Comparison of ENCODE assay signal across 11 mouse cellular contexts in the genomic region with DNA sequence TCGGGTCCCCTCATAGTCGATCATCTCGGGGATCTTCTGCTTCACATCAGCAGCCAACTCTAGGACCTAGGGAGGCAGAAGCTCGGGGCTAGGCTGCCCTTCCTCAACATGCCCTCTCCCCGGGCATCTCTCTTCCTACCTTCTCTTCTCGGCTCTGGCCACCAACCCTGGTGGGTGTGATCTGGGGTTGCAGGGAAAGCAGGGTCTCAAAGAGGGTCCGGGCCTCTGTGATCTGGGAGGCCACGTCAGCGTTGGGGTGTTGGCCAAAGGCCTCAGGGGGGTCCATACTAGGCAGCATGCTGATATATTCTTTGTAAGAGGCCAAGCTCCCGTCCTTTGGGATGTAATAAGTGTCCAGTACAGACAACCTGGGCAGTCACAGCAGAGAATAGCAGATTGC.
"Had no signal": no experiment of that assay in that cellular context is flagged by ENCODE, and none has a peak within 500 bp of the region (broad histone marks: within the 10 kb centered on the region; RNA-seq: fewer than 3 reads in every experiment).

No protein-coding gene starts in this region.

- DNase-seq: gastrocnemius, postnatal 14 days; gastrocnemius, postnatal 36 days; heart, adult 18-20 months; heart, postnatal 14 days; heart, postnatal 36 days; kidney, adult 18-20 months; kidney, adult 8-10 months; kidney, postnatal 10 days; kidney, postnatal 4 days; liver; liver, embryonic 13.5 days had no signal
